Mouse (Mus musculus) v-Abl transformed pro-B cells (cell line): ENCODE results near the gene Spred1.

Experiments used
- in situ Hi-C, 2 experiments: fragments of 400-800 bp; cut with MboI; formaldehyde crosslinking; loops; one replicate each; pipeline ENCODE4 v1.15.1; 2025; ENCODE audit not compliant: unreplicated experiment in 2 of 2

Gene Spred1

DNA sequence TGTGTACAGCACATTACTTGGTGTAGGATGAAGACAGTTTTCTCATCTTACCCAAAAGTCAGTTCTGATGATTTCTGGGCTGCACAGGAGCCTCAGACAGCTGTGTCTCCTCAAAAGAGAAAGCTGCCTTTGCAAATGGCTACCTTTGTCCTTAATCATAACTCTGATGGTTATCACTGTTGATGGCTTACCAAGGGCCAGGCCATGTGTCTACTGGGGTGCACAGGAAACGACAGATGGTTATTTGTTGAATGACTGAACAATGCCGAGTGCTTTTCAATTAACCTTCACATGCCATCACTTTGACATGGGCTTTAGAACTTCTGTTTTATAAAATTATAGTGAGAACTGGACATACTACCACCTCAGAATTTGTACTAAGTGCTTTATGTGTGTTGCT is 2.7 kb upstream of the Spred1 start:
- in situ Hi-C loops, result loop anchor here (5.0 to 25.0 kb wide), 3 partner anchors 146 to 319 kb away; no protein-coding TSS in a partner anchor

DNA sequence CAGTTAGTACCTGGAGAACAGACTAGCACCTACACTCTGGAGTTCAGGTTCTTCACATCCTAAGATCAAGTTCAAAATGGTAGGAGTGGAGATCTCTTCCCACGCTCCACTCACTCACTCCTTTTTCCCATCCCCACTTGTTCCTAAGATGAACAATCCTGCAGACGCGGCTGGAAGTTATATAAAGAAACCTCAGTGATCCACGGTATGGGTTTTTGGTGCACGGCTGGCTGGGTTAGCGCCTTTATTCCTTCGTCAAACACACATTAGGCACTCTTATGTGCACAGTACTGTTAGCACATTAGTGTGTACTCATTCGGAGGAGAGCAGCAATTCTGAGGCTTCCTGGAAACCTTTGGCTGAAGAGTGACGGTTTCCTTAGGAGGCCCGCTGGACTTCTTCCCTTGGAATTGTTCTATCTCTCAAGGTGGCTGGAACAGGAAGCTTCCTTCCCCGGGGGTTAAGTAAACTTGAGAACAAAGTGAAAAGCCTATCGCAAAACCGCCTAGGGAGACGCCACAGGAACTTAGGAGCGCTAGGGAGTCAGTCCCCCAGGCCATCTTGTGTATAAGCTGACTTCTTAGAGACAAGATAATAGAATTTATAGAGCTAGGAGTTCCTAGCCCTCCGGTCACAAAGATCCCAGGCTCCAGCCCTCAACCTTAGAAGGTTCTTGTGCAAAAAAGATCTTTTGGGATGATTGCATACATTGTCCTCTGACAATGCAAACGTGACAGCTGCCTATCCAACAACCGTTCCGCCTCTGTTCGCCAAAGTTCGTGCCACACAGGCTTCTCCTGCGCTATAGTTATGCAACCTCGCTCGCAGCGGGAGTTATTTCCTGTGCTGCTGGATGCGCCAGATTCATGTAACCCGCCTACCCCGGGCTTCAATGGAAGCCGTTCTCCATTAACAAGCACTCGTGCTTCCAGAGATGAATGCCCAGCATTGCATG is 1.6 kb upstream of the Spred1 start:
- in situ Hi-C loops, result loop anchor here (5.0 to 25.0 kb wide), 5 partner anchors 58 to 318 kb away; no protein-coding TSS in a partner anchor

GRCm38 (mm10) chr2:117120246-117121211 is 645 bp upstream of the Spred1 start:
- in situ Hi-C loops, result loop anchor here (5.0 to 25.0 kb wide), 3 partner anchors 57 to 317 kb away; no protein-coding TSS in a partner anchor

GRCm38 (mm10) chr2:117121984-117122605 is 921 bp downstream of the Spred1 start:
- in situ Hi-C loops, result loop anchor here (5.0 to 25.0 kb wide), 3 partner anchors 55 to 315 kb away; no protein-coding TSS in a partner anchor

DNA sequence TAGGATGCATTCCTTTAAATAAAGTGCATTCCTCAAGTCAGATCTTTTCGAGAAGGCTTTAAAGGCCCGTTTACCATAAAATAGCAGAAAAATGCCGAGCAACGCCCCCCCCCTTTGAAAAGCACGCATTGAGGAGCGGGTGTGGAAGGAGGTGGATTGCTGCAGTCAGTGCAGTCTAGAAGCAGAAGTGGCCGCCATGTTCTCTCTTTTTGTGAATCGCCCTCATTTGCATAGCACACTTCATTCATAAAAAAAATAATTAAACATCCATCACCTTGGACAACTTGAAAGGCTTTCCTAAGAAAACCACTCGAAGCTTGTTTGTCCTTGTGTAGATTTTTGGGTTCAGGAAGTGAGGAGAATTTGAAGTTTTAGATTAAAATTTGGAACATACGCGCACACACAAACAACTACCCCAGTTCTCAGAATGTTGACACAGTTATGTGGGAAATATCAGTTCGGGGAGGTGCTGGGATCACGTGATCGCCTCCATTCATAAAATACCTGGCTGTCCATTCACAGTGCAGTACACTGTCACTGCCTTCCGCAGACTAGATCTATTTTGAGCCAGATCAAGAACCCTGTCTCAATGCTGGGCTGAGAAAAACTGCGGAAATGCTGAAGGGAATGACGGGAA is 1.6 kb downstream of the Spred1 start:
- in situ Hi-C loops, result loop anchor here (5.0 to 25.0 kb wide), 3 partner anchors 54 to 314 kb away; no protein-coding TSS in a partner anchor

DNA sequence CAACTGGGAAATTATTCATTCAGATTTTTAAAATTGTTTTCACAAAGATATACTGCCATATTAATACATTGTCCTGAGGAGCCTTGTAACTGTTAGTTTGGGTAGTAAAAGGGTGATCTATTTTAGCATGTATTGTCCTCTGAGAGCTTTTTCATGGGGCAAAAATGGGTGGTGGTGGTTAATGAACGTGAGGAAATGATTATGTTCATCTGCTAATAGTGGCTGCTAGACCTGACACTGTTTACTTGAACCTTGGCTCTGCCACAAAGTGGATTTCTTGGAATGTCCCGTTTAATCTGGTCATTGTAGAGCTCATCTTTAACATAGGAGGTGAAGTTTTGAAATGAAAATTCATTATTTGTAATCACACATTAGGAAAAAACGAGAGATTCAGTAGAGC is 2.5 kb downstream of the Spred1 start:
- in situ Hi-C loops, result loop anchor here (5.0 to 25.0 kb wide), 3 partner anchors 54 to 314 kb away; no protein-coding TSS in a partner anchor

- in situ Hi-C loops, result loop anchor here (5.0 to 25.0 kb wide), 4 partner anchors 52 to 1612 kb away; partner anchors contain the start of genes Inafm2 (in 1 of the 2) and Plcb2 (in 1 of the 2)
Measured at GRCm38 (mm10) chr2:117124839-117125238, 3.7 kb downstream of the Spred1 start.

GRCm38 (mm10) chr2:117129156-117129555 is 8.0 kb downstream of the Spred1 start:
- in situ Hi-C loops, result loop anchor here in 1 of 2 experiments (25.0 kb wide), 1 partner anchor 1608 kb away; the partner anchor contains the start of genes Inafm2 and Plcb2

GRCm38 (mm10) chr2:117131041-117131440 is 9.9 kb downstream of the Spred1 start:
- in situ Hi-C loops, result loop anchor here in 1 of 2 experiments (25.0 kb wide), 1 partner anchor 1606 kb away; the partner anchor contains the start of genes Inafm2 and Plcb2

DNA sequence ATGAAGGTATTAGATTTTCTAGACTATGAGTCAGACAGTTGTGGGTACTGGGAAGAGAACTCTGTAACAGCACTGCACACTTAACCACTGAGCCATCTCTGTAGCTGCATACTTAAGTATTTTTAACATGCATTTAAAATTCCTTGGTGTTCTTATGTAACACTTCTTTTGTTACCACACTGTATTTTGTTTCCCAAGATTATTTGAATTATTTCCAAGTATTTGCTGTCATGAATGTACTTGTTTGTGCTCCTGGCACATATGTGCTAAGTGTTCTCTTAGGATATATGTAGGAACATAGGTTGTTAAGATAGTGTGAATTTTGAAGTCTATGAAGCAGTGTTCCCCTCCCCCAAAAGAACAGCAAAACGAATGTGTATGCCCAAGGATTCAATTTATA is 10.7 kb downstream of the Spred1 start:
- in situ Hi-C loops, result loop anchor here in 1 of 2 experiments (25.0 kb wide), 1 partner anchor 1605 kb away; the partner anchor contains the start of genes Inafm2 and Plcb2

DNA sequence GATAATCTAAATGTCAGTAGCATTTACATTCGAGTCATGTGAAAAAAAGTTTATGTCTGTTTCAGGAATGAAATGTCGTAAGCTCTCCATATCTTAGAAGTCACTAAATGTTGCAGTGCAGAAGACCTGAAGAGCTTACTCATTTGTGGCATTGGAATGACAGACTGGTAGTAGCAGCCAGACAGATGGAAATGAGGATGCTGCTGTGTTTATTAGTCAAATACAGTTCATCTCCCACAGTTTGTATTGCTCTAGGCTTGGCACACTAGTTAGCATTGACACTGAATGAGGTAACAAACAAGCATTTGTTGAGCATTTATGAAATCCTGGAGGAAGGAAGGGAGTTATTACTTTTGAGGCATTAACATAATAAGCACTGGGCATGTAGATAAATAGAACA is 12.4 kb downstream of the Spred1 start:
- in situ Hi-C loops, result loop anchor here in 1 of 2 experiments (25.0 kb wide), 1 partner anchor 1604 kb away; the partner anchor contains the start of genes Inafm2 and Plcb2

GRCm38 (mm10) chr2:117137751-117138150 is 16.6 kb downstream of the Spred1 start:
- in situ Hi-C loops, result loop anchor here in 1 of 2 experiments (25.0 kb wide), 1 partner anchor 1600 kb away; the partner anchor contains the start of genes Inafm2 and Plcb2

DNA sequence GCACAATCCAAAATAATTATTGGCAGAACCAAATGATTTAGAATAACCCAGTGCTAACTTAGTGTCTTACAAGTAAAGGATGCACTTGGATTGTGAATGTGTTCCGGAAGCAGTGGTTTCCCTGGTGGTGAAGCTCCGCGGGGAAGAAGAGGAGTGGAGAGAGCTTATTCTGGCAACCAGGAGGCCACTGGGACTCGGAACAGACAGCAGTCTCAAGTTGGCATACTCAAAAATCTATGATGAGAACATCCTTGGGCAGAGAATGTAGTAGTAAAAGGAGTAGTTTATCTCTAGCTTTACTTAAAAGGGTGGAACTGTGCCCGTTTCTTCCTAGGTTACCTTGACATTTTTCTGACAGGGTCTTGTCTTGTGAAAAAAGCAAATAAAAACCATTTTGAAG is 17.8 kb downstream of the Spred1 start:
- in situ Hi-C loops, result loop anchor here in 1 of 2 experiments (25.0 kb wide), 1 partner anchor 1598 kb away; the partner anchor contains the start of genes Inafm2 and Plcb2

GRCm38 (mm10) chr2:117139977-117140376 is 18.8 kb downstream of the Spred1 start:
- in situ Hi-C loops, result loop anchor here in 1 of 2 experiments (25.0 kb wide), 1 partner anchor 1597 kb away; the partner anchor contains the start of genes Inafm2 and Plcb2

DNA sequence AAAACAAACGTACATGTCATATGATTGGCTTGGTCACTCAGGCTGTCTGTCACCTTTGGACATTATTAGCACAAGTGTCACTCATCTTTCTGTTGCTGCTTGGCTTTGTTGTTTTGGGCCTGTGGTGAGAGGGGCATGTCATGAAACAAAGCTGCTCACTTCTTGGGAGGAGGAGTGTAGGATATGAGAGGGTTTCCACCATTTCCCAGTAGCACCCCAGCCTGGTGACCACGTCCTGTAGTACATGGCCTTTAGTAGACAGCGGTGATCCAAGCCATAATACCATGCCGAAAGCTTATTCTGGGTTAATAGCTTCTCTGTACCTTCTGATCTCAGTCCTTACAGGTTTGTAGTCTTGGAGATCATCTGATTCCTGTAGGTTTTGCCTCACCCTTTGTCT is 21.9 kb downstream of the Spred1 start:
- in situ Hi-C loops, result loop anchor here in 1 of 2 experiments (25.0 kb wide), 1 partner anchor 1594 kb away; the partner anchor contains the start of genes Inafm2 and Plcb2

GRCm38 (mm10) chr2:117146026-117146425 is 24.9 kb downstream of the Spred1 start:
- in situ Hi-C loops, result loop anchor here in 1 of 2 experiments (25.0 kb wide), 1 partner anchor 1591 kb away; the partner anchor contains the start of genes Inafm2 and Plcb2

DNA sequence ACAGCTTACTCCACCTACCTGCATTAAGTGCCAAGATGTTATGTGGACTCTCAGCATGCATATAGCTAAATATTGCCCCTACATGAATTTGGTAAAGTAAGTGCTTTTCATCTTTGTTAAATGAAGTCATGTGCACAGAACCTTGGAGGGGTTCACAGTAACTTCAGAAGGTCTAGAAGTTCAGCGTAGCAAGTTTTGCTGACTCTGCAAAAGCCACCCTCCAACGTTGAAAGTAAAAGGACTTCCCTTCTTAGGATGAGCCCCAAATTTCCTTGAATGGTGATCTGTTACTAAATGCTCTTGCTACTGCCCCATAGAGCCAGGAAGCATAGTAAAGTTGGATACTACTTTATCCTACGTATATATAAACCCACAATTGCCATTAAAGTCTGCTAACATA is 25.4 kb downstream of the Spred1 start:
- in situ Hi-C loops, result loop anchor here in 1 of 2 experiments (25.0 kb wide), 1 partner anchor 1591 kb away; the partner anchor contains the start of genes Inafm2 and Plcb2

DNA sequence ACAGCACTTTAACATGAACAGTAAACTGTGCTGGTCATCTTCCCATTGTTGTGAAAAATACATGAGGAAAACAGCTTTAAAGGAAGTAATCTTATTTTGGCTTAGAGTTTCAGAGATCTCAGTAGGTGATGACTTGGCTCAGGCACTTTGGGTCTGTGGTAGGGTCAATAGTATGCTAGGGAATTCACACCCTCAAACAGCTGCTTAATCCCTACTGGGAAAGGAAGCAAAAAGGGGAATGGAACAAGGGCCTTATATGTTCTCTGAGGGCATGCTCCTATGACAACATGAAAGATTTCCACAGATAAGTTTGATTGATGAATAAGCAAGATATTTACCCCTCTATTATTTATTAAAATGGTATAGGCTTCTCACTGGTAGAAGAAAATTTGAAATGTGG is 31.0 kb downstream of the Spred1 start:
- in situ Hi-C loops, result no loop called here
